Comparison of ENCODE assay signal across 31 mouse cellular contexts in the genomic region with DNA sequence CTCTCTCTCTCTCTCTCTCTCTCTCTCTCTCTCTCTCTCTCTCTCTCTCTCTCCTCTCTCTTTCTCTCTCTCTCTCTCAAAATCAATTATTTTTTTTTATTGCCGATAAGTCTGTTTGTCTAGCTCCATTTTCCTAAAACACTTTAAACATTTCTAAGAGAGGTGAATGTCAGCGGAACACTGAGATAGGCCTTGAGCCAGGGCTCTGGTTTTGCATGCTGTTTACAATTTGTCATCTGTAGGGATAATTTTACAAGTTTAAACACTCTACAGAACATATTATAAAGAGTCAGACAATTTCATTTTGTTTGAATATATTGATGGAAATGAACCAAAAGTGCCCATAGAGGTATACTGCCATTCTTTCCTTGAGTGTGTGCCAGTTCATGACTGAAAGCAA.
"Had no signal": no experiment of that assay in that cellular context is flagged by ENCODE, and none has a peak within 500 bp of the region (broad histone marks: within the 10 kb centered on the region; RNA-seq: fewer than 3 reads in every experiment).

No protein-coding gene starts in this region.

- DNase-seq: heart, postnatal 10 days; heart, postnatal 14 days; heart, postnatal 36 days; heart, postnatal 4 days; kidney, adult 11 months; kidney, adult 18-20 months; kidney, adult 2 months; kidney, adult 8-10 months; kidney, adult 9 months; kidney, postnatal 10 days; kidney, postnatal 14 days; kidney, postnatal 25 days; kidney, postnatal 36 days; kidney, postnatal 4 days; layer of hippocampus, adult 9-11 months; layer of hippocampus, postnatal 36 days had no signal

- H3K27me3 ChIP-seq: heart, embryonic 12.5 days; heart, embryonic 13.5 days; heart, embryonic 15.5 days; hindbrain, embryonic 12.5 days; hindbrain, embryonic 13.5 days; hindbrain, embryonic 15.5 days; intestine, embryonic 15.5 days; kidney, embryonic 15.5 days had no signal

- H3K9me3 ChIP-seq: heart, embryonic 10.5 days; heart, embryonic 12.5 days; heart, embryonic 13.5 days; heart, embryonic 15.5 days; hindbrain, embryonic 10.5 days; hindbrain, embryonic 12.5 days; hindbrain, embryonic 13.5 days; hindbrain, embryonic 15.5 days; intestine, embryonic 15.5 days; kidney, embryonic 15.5 days had no signal

- H3K27ac ChIP-seq: heart, embryonic 10.5 days; heart, embryonic 13.5 days; heart, embryonic 15.5 days; hindbrain, embryonic 10.5 days; hindbrain, embryonic 12.5 days; hindbrain, embryonic 13.5 days; hindbrain, embryonic 14.5 days; hindbrain, embryonic 15.5 days; hindbrain, postnatal 0 days; intestine, embryonic 15.5 days; kidney, embryonic 15.5 days; kidney, postnatal 0 days; layer of hippocampus, adult 2 months; left cerebral cortex, adult 2 months had no signal

- H3K4me1 ChIP-seq: heart, embryonic 10.5 days; heart, embryonic 12.5 days; heart, embryonic 13.5 days; heart, embryonic 15.5 days; hindbrain, embryonic 10.5 days; hindbrain, embryonic 12.5 days; hindbrain, embryonic 13.5 days; hindbrain, embryonic 15.5 days; intestine, embryonic 15.5 days; kidney, embryonic 15.5 days had no signal

- H3K36me3 ChIP-seq: heart, embryonic 10.5 days; heart, embryonic 12.5 days; heart, embryonic 13.5 days; heart, embryonic 15.5 days; hindbrain, embryonic 10.5 days; hindbrain, embryonic 12.5 days; hindbrain, embryonic 13.5 days; hindbrain, embryonic 15.5 days; intestine, embryonic 15.5 days; kidney, embryonic 15.5 days had no signal

- H3K4me3 ChIP-seq: heart, embryonic 10.5 days; heart, embryonic 12.5 days; heart, embryonic 13.5 days; heart, embryonic 15.5 days; hindbrain, embryonic 10.5 days; hindbrain, embryonic 12.5 days; hindbrain, embryonic 13.5 days; hindbrain, embryonic 15.5 days; intestine, embryonic 15.5 days; kidney, embryonic 15.5 days; layer of hippocampus, adult 2 months; left cerebral cortex, adult 2 months had no signal

- H3K9ac ChIP-seq: heart, embryonic 12.5 days; heart, embryonic 13.5 days; heart, embryonic 15.5 days; hindbrain, embryonic 12.5 days; hindbrain, embryonic 13.5 days; hindbrain, embryonic 14.5 days; hindbrain, embryonic 15.5 days; intestine, embryonic 15.5 days; kidney, embryonic 15.5 days had no signal
